Mouse (Mus musculus): ENCODE results near the gene Dydc2.

- TF ChIP-seq ZNF384 (IDR thresholded peaks at IDR 0.05; ENCODE audit: low read depth, low read length): no peak
- TF ChIP-seq CHD2 (IDR thresholded peaks at IDR 0.05; ENCODE audit: low read depth, low read length): no peak
- TF ChIP-seq HCFC1 (IDR thresholded peaks at IDR 0.05; ENCODE audit: borderline replicate concordance, insufficient read depth, low read length): no peak
- no peak for TF ChIP-seq MAFK (IDR thresholded peaks at IDR 0.05; ENCODE audit: insufficient read depth, low read depth, low read length)
- no peak for TF ChIP-seq ZC3H11A (IDR thresholded peaks at IDR 0.05; ENCODE audit: borderline replicate concordance, low read depth, low read length)
Measured at GRCm38 (mm10) chr14:41104853-41105444, 35.9 kb upstream of the Dydc2 start, which contains the start of gene Mat1a.
